Mouse (Mus musculus) liver, adult (tissue): ENCODE data around the gene 4930595D18Rik.

Experiments used
- GATA4 ChIP-seq: IDR thresholded peaks from 2 replicates; pipeline ENCODE4 v1.6.1; 2014; ENCODE audit warnings: mild to moderate bottlenecking, low read length; ENCODE audit not compliant: insufficient replicate concordance

The 4930595D18Rik gene

DNA sequence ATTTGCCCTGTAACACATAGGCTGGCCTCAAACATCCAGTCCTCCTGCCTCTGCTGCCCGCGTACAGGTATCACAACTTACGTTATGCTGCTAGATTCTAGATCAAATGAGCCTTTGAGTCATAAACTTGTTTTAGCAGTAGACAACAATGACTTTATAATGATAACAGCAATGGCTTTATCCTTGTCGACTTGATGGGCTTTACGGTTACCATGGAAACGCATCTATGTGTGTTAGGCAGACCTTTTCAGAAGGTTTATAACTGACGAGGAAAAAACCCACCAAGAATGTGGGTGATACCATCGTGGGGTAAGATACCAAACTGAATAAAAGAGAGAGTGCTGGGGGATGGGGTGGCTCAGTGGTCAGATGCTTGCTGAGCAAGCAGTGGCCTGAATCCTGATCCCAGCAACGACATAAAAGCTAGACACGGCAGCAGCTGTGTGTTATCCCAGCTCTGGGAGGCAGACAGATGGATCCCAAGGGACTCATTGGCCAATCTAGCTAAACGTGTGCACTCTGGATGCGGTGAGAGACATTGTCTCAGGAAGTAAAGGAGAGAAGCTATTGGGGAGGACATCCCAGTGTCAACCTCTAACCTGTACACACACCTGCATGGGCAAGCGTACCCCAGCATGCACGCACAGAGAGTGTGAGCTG is 59.6 kb downstream of the 4930595D18Rik start:
- TF ChIP-seq GATA4: no peak

DNA sequence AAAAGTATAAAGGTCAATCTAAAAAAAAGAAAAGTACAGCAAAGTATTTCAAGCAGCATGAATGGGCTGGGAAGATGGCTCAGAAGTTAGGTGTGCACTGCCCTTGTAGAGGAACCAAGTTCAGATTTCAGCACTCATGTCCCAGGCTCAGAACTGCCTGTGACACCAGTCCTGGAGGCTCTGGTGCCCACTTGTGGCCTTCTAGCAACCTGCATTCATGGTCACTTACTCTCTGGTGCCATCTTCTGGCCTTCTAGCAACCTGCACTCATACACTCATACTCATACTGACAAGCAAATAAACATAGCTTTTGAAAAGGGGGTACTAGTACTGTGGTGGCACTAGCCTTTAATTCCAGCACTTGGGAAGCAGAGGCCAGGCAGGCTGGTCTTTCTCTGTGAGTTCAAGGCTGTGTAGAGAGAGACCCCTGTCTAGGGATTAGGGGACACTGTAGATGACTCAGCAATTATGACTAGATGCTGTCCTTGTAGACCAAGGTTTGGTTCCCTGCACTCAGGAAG is 61.9 kb downstream of the 4930595D18Rik start:
- no peak for TF ChIP-seq GATA4

GRCm38 (mm10) chr12:111120976-111121645 is 63.2 kb downstream of the 4930595D18Rik start:
- TF ChIP-seq GATA4: no peak

- TF ChIP-seq GATA4: no peak
These were observed 64.7 kb downstream of the 4930595D18Rik start for GRCm38 (mm10) chr12:111119506-111120085.

- no peak for TF ChIP-seq GATA4
These were observed 69.7 kb downstream of the 4930595D18Rik start for GRCm38 (mm10) chr12:111114593-111114992.

DNA sequence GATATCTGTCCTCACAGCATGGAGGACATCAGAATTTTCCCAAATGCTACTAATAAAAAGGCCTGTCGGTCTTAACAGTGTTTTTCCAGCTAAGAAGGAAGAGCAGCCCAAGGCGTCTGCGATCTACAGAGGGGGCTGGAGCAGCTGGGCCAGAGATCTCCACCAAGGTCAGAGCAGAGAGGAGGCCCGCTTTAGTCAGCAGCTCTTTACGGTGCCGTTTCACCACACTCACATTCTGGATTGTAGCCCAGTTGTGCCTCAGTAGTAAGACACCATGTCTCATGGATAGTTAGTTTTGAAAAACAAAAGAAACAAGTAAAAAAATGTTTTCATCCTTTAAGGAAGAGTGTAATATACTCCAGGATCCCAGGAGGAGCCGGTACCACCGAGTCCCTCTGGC is 73.1 kb downstream of the 4930595D18Rik start:
- no peak for TF ChIP-seq GATA4
